Mouse (Mus musculus) cortical plate, adult 2 months (tissue): ENCODE measurements around the gene Pym1.

Experiments used
- CTCF ChIP-seq: fragments of 200-500 bp; IDR thresholded peaks from 2 replicates; pipeline ENCODE4 v1.5.1; 2011; ENCODE audit warnings: mild to moderate bottlenecking, control low read depth, low read length; ENCODE audit not compliant: insufficient read depth; ENCODE audit errors: extremely low read depth
- POLR2A ChIP-seq: fragments of 200-500 bp; IDR thresholded peaks from 2 replicates; pipeline ENCODE4 v1.6.1; 2011; ENCODE audit warnings: mild to moderate bottlenecking, low read length, control low read depth; ENCODE audit not compliant: insufficient read depth; ENCODE audit errors: extremely low read depth

DNA sequence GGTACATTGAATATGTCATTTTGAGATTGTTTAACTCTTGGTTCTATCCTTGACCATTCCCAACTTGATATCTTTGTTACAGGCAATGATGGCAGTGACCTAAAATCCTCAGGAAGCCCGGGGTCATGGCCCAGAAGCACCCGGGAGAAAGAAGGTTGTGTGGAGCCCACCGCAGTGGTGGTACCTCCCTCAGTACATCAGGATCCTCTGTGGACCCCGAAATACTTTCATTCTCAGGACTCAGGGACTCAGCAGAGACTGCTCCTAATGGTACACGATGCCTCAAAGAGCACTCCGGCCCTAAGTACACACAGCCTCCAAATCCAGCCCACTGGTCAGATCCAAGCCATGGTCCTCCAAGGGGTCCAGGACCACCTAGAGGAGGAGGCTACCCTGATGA lies 58.4 kb downstream of the Pym1 start:
- no peak for TF ChIP-seq CTCF
- TF ChIP-seq POLR2A = no peak
